Comparison of ENCODE assay signal across 8 mouse cellular contexts in genomic region chr2:152825168-152825697, GRCm38 (mm10). TPM values are rescaled to one million over a fixed set of nuclear protein-coding genes. Genes with fewer than 3 reads are reported as not detected.
DNase-seq lines count a peak whose midpoint lies in the region; ATAC-seq and TF ChIP-seq lines count a peak whose summit lies in the region.

No protein-coding gene starts in this region.

- H3K27ac ChIP-seq in forebrain, embryonic 12.5 days = no peak overlapping the region
- H3K27ac ChIP-seq in forebrain, postnatal 0 days (ENCODE audit: low read depth, low read length) = no peak overlapping the region

- H3K27me3 ChIP-seq in forebrain, embryonic 12.5 days = no peaks in the 10 kb centered on the region
- no peaks in the 10 kb centered on the region for H3K27me3 ChIP-seq in forebrain, postnatal 0 days (ENCODE audit: insufficient read depth, low read length)

- ATAC-seq in forebrain, embryonic 12.5 days (ENCODE audit: low FRiP score) = no peak
- ATAC-seq in forebrain, postnatal 0 days = no peak

- 79% methylated on average over 4 of the region's 4 CpGs for WGBS in forebrain, embryonic 12.5 days
- WGBS in forebrain, postnatal 0 days = 84% methylated on average over 4 of the region's 4 CpGs

- no peak overlapping the region for H3K9ac ChIP-seq in forebrain, embryonic 12.5 days
- no peak overlapping the region for H3K9ac ChIP-seq in forebrain, postnatal 0 days

- no peak for TF ChIP-seq CTCF in forebrain, postnatal 0 days (IDR thresholded peaks at IDR 0.05; ENCODE audit: low read depth)

- no peak for DNase-seq in forebrain, postnatal 0 days
- DNase-seq in kidney, adult 9 months = peak; percentile 17
- DNase-seq in kidney, adult 11 months = no peak
- peak; percentile 27 for DNase-seq in thymus, postnatal 4 days
- no peak for DNase-seq in thymus, postnatal 10 days (ENCODE audit: low spot score in 2 of 2)
- no peak for DNase-seq in embryo, embryonic 10 days (ENCODE audit: low spot score)
- no peak for DNase-seq in layer of hippocampus, adult 9-11 months

- H3K4me2 ChIP-seq in forebrain, embryonic 12.5 days = peak overlapping the region; percentile 22; the same call in 1 of the 2 replicates
- H3K4me2 ChIP-seq in forebrain, postnatal 0 days (ENCODE audit: low read depth) = no peak overlapping the region

- no peaks in the 10 kb centered on the region for H3K9me3 ChIP-seq in forebrain, embryonic 12.5 days
- no peaks in the 10 kb centered on the region for H3K9me3 ChIP-seq in forebrain, postnatal 0 days (ENCODE audit: low read length)

- H3K4me1 ChIP-seq in forebrain, embryonic 12.5 days = peaks cover 74% of the 10 kb centered on the region
- peaks cover 68% of the 10 kb centered on the region for H3K4me1 ChIP-seq in forebrain, postnatal 0 days (ENCODE audit: insufficient read depth)

- peaks cover 13% of the 10 kb centered on the region; the same call in 1 of the 2 replicates for H3K36me3 ChIP-seq in forebrain, embryonic 12.5 days (replicated peaks)
- peaks cover 8% of the 10 kb centered on the region for H3K36me3 ChIP-seq in forebrain, postnatal 0 days (ENCODE audit: insufficient read depth)

- no peak overlapping the region for H3K4me3 ChIP-seq in forebrain, embryonic 12.5 days (replicated peaks)
- H3K4me3 ChIP-seq in forebrain, postnatal 0 days (ENCODE audit: low read depth, low read length) = no peak overlapping the region

RNA-seq across cellular contexts. Expression of gene Bcl2l1, which starts 6.3 kb away (rescaled TPM):
- polyA plus RNA-seq in forebrain, embryonic 12.5 days (2016; fragmentation: Nextera tagmentation; extraction: Ambion mirVana) = 159 and 164 TPM in 2 replicates
- total RNA-seq in forebrain, postnatal 0 days (2014; rRNA removed) = 152 and 157 TPM in 2 replicates
- polyA plus RNA-seq in forebrain, postnatal 0 days (2015; fragmentation: Nextera tagmentation; extraction: Ambion mirVana) = 173 and 175 TPM in 2 replicates

RNA-seq across cellular contexts. Expression of gene Tpx2, which starts 22.5 kb away (rescaled TPM):
- 133 and 156 TPM in 2 replicates for polyA plus RNA-seq in forebrain, embryonic 12.5 days (2016; fragmentation: Nextera tagmentation; extraction: Ambion mirVana)
- 10.5 and 22.5 TPM in 2 replicates for total RNA-seq in forebrain, postnatal 0 days (2014; rRNA removed)
- 11.0 and 11.2 TPM in 2 replicates for polyA plus RNA-seq in forebrain, postnatal 0 days (2015; fragmentation: Nextera tagmentation; extraction: Ambion mirVana)

Comparison
In these comparisons a context has a peak if more than half of its experiments do, and no peak if none do; other contexts are left out.
1. DNase-seq: peak in kidney, adult 9 months (single experiment) and thymus, postnatal 4 days (single experiment); none in forebrain, postnatal 0 days (single experiment), kidney, adult 11 months (single experiment), thymus, postnatal 10 days (0 of 2), embryo, embryonic 10 days (single experiment) and layer of hippocampus, adult 9-11 months (single experiment).
2. RNA of gene Tpx2, which starts 22.5 kb away (polyA plus RNA-seq): 133 to 156 TPM in forebrain, embryonic 12.5 days; 11.0 to 11.2 TPM in forebrain, postnatal 0 days; every median in the first group is over 10 times any median in the second.